Mouse (Mus musculus) lung, adult 2 months (tissue): ENCODE measurements around the gene Aff4.

Source experiments
- CTCF ChIP-seq: fragments of 200-500 bp; IDR thresholded peaks from 2 replicates; pipeline ENCODE4 v1.5.1; 2011; ENCODE audit warnings: mild to moderate bottlenecking, low read length, control low read depth; ENCODE audit not compliant: insufficient read depth
- POLR2A ChIP-seq: fragments of 200-500 bp; IDR thresholded peaks from 2 replicates; pipeline ENCODE4 v1.6.1; 2011; ENCODE audit warnings: low read depth, mild to moderate bottlenecking, control low read depth, low read length, borderline replicate concordance; ENCODE audit errors: extremely low read depth

DNA sequence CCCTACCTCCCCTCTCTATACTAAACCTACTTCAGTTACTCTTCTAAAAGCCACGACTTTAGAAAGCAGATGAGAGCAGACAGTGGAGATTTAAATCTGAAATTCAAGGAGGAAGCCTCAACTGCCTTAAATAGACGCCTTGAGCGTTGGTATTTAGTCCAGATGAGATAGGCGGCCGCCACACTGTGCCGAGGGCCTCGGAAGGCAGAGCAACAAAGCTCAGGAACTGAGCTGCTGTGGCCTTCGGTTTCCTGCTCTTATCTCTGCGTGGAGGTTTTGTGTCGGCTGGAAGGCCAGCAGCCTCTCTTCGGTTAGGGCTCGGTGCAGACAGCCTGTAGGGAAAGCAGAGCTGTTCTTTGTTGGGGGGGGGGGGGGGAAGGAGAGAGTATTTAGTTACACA, 91.3 kb downstream of the Aff4 start:
- TF ChIP-seq POLR2A = no peak
- TF ChIP-seq CTCF = no peak
